In genomic region chr2:119618199-119618982, GRCm38 (mm10) we compare ENCODE assay signal across 8 mouse cellular contexts. TPM values are rescaled to one million over a fixed set of nuclear protein-coding genes. Genes with fewer than 3 reads are reported as not detected.
DNase-seq lines count a peak whose midpoint lies in the region; ATAC-seq lines count a peak whose summit lies in the region.

Nusap1 (plus strand) TSS chr2:119618298.
Oip5 (minus strand) TSS chr2:119618469.

- peak; percentile 97 for DNase-seq in NIH3T3 (ENCODE audit: low read depth)
- DNase-seq in cerebellum, postnatal 10 days = peak; percentile 96
- peak; percentile 90 to 93 for DNase-seq in frontal cortex, postnatal 10 days (ENCODE audit: low spot score in 2 of 2)
- peak; percentile 83 to 96 for DNase-seq in layer of hippocampus, postnatal 14 days (ENCODE audit: low spot score in 2 of 2)
- DNase-seq in lung, postnatal 14 days = peak; percentile 92
- DNase-seq in retina, adult 2 months (ENCODE audit: low read depth, low spot score) = peak; percentile 78
- peak; percentile 91 to 94 for DNase-seq in thymus, postnatal 36 days

- under 1% methylated on average over 55 of the region's 55 CpGs for WGBS in hindbrain, embryonic 12.5 days

- H3K4me2 ChIP-seq in hindbrain, embryonic 12.5 days (replicated peaks) = peak within 1 kb of the TSS; percentile 96

- H3K27ac ChIP-seq in hindbrain, embryonic 12.5 days = 0 out of 2 replicates have a peak within 1 kb of the TSS, but pooled peaks have one; percentile 25

- H3K9ac ChIP-seq in hindbrain, embryonic 12.5 days = peak within 1 kb of the TSS; percentile 63

- H3K36me3 ChIP-seq in hindbrain, embryonic 12.5 days = no peaks in the 10 kb centered on the region

- H3K9me3 ChIP-seq in hindbrain, embryonic 12.5 days (replicated peaks) = no peaks in the 10 kb centered on the region

- H3K4me3 ChIP-seq in hindbrain, embryonic 12.5 days = peak within 1 kb of the TSS; percentile 58

- H3K4me1 ChIP-seq in hindbrain, embryonic 12.5 days = peaks cover 27% of the 10 kb centered on the region

- ATAC-seq in hindbrain, embryonic 12.5 days (ENCODE audit: low FRiP score) = peak; percentile 100

- no peaks in the 10 kb centered on the region for H3K27me3 ChIP-seq in hindbrain, embryonic 12.5 days

RNA-seq across cellular contexts. Expression of gene Nusap1, which starts in this region (rescaled TPM):
- polyA plus RNA-seq in hindbrain, embryonic 12.5 days (2016; fragmentation: Nextera tagmentation; extraction: Ambion mirVana) = 56.4 and 57.6 TPM in 2 replicates
- total RNA-seq in layer of hippocampus, postnatal 14 days (2021) = 1 to 10 TPM; 1.1 to 1.8 TPM

RNA-seq across cellular contexts. Expression of gene Oip5, which starts in this region (rescaled TPM):
- 17.7 and 22.6 TPM in 2 replicates for polyA plus RNA-seq in hindbrain, embryonic 12.5 days (2016; fragmentation: Nextera tagmentation; extraction: Ambion mirVana)
- 1 to 10 TPM; 1.5 to 1.6 TPM for total RNA-seq in layer of hippocampus, postnatal 14 days (2021)

Comparison
In these comparisons a context has a peak if more than half of its experiments do, and no peak if none do; other contexts are left out.
1. Peak in every context shown above with its lines: DNase-seq, ATAC-seq, H3K4me3 ChIP-seq and H3K27ac ChIP-seq.